Comparison of ENCODE assay signal across 27 mouse cellular contexts in genomic region chr6:71575359-71575758, GRCm38 (mm10). TPM values are rescaled to one million over a fixed set of nuclear protein-coding genes. Genes with fewer than 3 reads are reported as not detected.
DNase-seq lines count a peak whose midpoint lies in the region; ATAC-seq and TF ChIP-seq lines count a peak whose summit lies in the region.
"Had no signal": no experiment of that assay in that cellular context is flagged by ENCODE, and none has a peak within 500 bp of the region (broad histone marks: within the 10 kb centered on the region; RNA-seq: fewer than 3 reads in every experiment).

No protein-coding gene starts in this region.

- H3K27ac ChIP-seq in liver, embryonic 11.5 days (ENCODE audit: low read depth, low read length) = no peak overlapping the region
- peak overlapping the region; percentile 42 for H3K27ac ChIP-seq in liver, embryonic 14.5 days
- H3K27ac ChIP-seq in liver, embryonic 16.5 days (ENCODE audit: low read length) = 0 out of 2 replicates have a peak overlapping the region, but pooled peaks have one; percentile 31
- H3K27ac ChIP-seq in neural tube, embryonic 15.5 days (replicated peaks) = no peak overlapping the region
- H3K27ac ChIP-seq: embryonic facial prominence, embryonic 10.5 days; embryonic facial prominence, embryonic 12.5 days; forebrain, embryonic 10.5 days; forebrain, embryonic 12.5 days; forebrain, embryonic 15.5 days had no signal

- peak; percentile 30; the same call in 1 of the 2 replicates for TF ChIP-seq EP300 in liver, embryonic 14.5 days (IDR thresholded peaks at IDR 0.05; ENCODE audit: low read depth)

- DNase-seq in liver, embryonic 11.5 days (ENCODE audit: low spot score) = no peak
- no peak for DNase-seq in liver
- DNase-seq in liver, embryonic 14.5 days (ENCODE audit: low read depth in 3 of 3, low spot score in 3 of 3) = peak; percentile 12 to 16 (median 12)
- DNase-seq in spleen, postnatal 14 days (ENCODE audit: low spot score in 2 of 2) = no peak
- DNase-seq in right cerebral cortex, postnatal 25 days = no peak
- DNase-seq: adrenal gland, adult 8-10 months; adrenal gland, postnatal 14 days; adrenal gland, postnatal 36 days; B cell, adult 2 months; cerebellum, adult 11-12 months; cerebellum, adult 2 months; cerebellum, adult 9-10 months; cerebellum, postnatal 10 days; cerebellum, postnatal 25 days had no signal

- no peak overlapping the region for H3K4me3 ChIP-seq in liver, embryonic 11.5 days (ENCODE audit: low read depth, low read length)
- no peak overlapping the region for H3K4me3 ChIP-seq in liver, embryonic 14.5 days (ENCODE audit: insufficient read depth in 1 of 2, low read depth in 2 of 2, low read length in 2 of 2)
- no peak overlapping the region for H3K4me3 ChIP-seq in liver, embryonic 16.5 days (ENCODE audit: low read depth, low read length)
- no peak overlapping the region for H3K4me3 ChIP-seq in neural tube, embryonic 15.5 days (replicated peaks)
- H3K4me3 ChIP-seq: embryonic facial prominence, embryonic 10.5 days; embryonic facial prominence, embryonic 12.5 days; forebrain, embryonic 10.5 days; forebrain, embryonic 12.5 days; forebrain, embryonic 15.5 days had no signal

- no peak for TF ChIP-seq CTCF in liver, embryonic 14.5 days (IDR thresholded peaks at IDR 0.05; ENCODE audit: low read depth)

- no peaks in the 10 kb centered on the region for H3K9me3 ChIP-seq in liver, embryonic 11.5 days (ENCODE audit: control insufficient read depth, low read length)
- no peaks in the 10 kb centered on the region for H3K9me3 ChIP-seq in liver, embryonic 14.5 days (ENCODE audit: control insufficient read depth, low read length)
- no peaks in the 10 kb centered on the region for H3K9me3 ChIP-seq in liver, embryonic 16.5 days (replicated peaks; ENCODE audit: control insufficient read depth, low read length)
- no peaks in the 10 kb centered on the region for H3K9me3 ChIP-seq in neural tube, embryonic 15.5 days (replicated peaks)
- H3K9me3 ChIP-seq: embryonic facial prominence, embryonic 10.5 days; embryonic facial prominence, embryonic 12.5 days; forebrain, embryonic 10.5 days; forebrain, embryonic 12.5 days; forebrain, embryonic 15.5 days; G1E had no signal

- H3K36me3 ChIP-seq in liver, embryonic 11.5 days (ENCODE audit: control insufficient read depth, insufficient read depth, low read length) = peaks cover 3% of the 10 kb centered on the region; the same call in 1 of the 2 replicates
- H3K36me3 ChIP-seq in liver, embryonic 14.5 days (replicated peaks; ENCODE audit: control insufficient read depth, insufficient read depth, low read depth) = peaks cover 10% of the 10 kb centered on the region
- peaks cover 9% of the 10 kb centered on the region for H3K36me3 ChIP-seq in liver, embryonic 16.5 days (ENCODE audit: control insufficient read depth, insufficient read depth)
- H3K36me3 ChIP-seq in neural tube, embryonic 15.5 days = peaks cover 44% of the 10 kb centered on the region

- H3K4me1 ChIP-seq in liver, embryonic 11.5 days (replicated peaks; ENCODE audit: control insufficient read depth, insufficient read depth, low read length) = no peaks in the 10 kb centered on the region
- peaks cover 13% of the 10 kb centered on the region in 2 experiments for H3K4me1 ChIP-seq in liver, embryonic 14.5 days (replicated peaks; ENCODE audit: control insufficient read depth in 2 of 2, insufficient read depth in 2 of 2, low read length in 1 of 2)
- H3K4me1 ChIP-seq in liver, embryonic 16.5 days (ENCODE audit: control insufficient read depth, low read depth, low read length) = peaks cover 11% of the 10 kb centered on the region
- H3K4me1 ChIP-seq in neural tube, embryonic 15.5 days = no peaks in the 10 kb centered on the region
- H3K4me1 ChIP-seq: embryonic facial prominence, embryonic 10.5 days; embryonic facial prominence, embryonic 12.5 days; forebrain, embryonic 10.5 days; forebrain, embryonic 12.5 days; forebrain, embryonic 15.5 days had no signal

- no peak overlapping the region for H3K9ac ChIP-seq in liver, embryonic 11.5 days (ENCODE audit: low read depth, low read length)
- H3K9ac ChIP-seq in liver, embryonic 14.5 days (replicated peaks) = peak overlapping the region; percentile 18
- H3K9ac ChIP-seq in liver, embryonic 16.5 days (ENCODE audit: low read depth, low read length) = no peak overlapping the region
- no peak overlapping the region for H3K9ac ChIP-seq in neural tube, embryonic 15.5 days (replicated peaks)
- H3K9ac ChIP-seq: embryonic facial prominence, embryonic 12.5 days; forebrain, embryonic 12.5 days; forebrain, embryonic 15.5 days had no signal

- H3K4me2 ChIP-seq in liver, embryonic 11.5 days = no peak overlapping the region
- 0 out of 2 replicates have a peak overlapping the region, but pooled peaks have one; percentile 15 for H3K4me2 ChIP-seq in liver, embryonic 14.5 days (ENCODE audit: low read depth)
- H3K4me2 ChIP-seq in liver, embryonic 16.5 days (ENCODE audit: low read depth, low read length) = no peak overlapping the region
- no peak overlapping the region for H3K4me2 ChIP-seq in neural tube, embryonic 15.5 days
- H3K4me2 ChIP-seq: embryonic facial prominence, embryonic 12.5 days; forebrain, embryonic 12.5 days; forebrain, embryonic 15.5 days had no signal

- ATAC-seq in liver, embryonic 11.5 days (replicated peaks; ENCODE audit: low FRiP score) = peak; percentile 62
- peak; percentile 76 for ATAC-seq in erythroid progenitor cell, adult 5-6 weeks (replicated peaks; ENCODE audit: low FRiP score, poor library complexity, severe bottlenecking)
- ATAC-seq in liver, embryonic 14.5 days (ENCODE audit: insufficient read depth) = peak; percentile 74
- peak; percentile 63 for ATAC-seq in liver, embryonic 16.5 days (ENCODE audit: low read depth)
- ATAC-seq in neural tube, embryonic 15.5 days (ENCODE audit: low FRiP score) = no peak
- ATAC-seq: activated CD4-positive, CD25-positive, alpha-beta regulatory T cell, adult 4 months; CD4-positive, CD25-positive, alpha-beta regulatory T cell, adult 4 months; forebrain, embryonic 15.5 days; Patski had no signal

- 85% methylated on average over 1 of the region's 1 CpGs for WGBS in liver, embryonic 11.5 days
- WGBS in liver, embryonic 14.5 days (ENCODE audit: insufficient replicate concordance) = 59% methylated on average over 1 of the region's 1 CpGs
- WGBS in liver, embryonic 16.5 days (ENCODE audit: insufficient replicate concordance) = 54% methylated on average over 1 of the region's 1 CpGs
- WGBS in neural tube, embryonic 15.5 days = 98% methylated on average over 1 of the region's 1 CpGs

- no peaks in the 10 kb centered on the region for H3K27me3 ChIP-seq in liver, embryonic 11.5 days (replicated peaks; ENCODE audit: control insufficient read depth, insufficient read depth, low read length)
- no peaks in the 10 kb centered on the region for H3K27me3 ChIP-seq in liver, embryonic 14.5 days (ENCODE audit: control insufficient read depth, insufficient read depth, low read length)
- H3K27me3 ChIP-seq in liver, embryonic 16.5 days (ENCODE audit: control insufficient read depth, insufficient read depth, low read depth, low read length) = no peaks in the 10 kb centered on the region
- H3K27me3 ChIP-seq in neural tube, embryonic 15.5 days (replicated peaks) = no peaks in the 10 kb centered on the region
- H3K27me3 ChIP-seq: CH12.LX; embryonic facial prominence, embryonic 12.5 days; forebrain, embryonic 12.5 days; forebrain, embryonic 15.5 days; Patski had no signal

RNA-seq across cellular contexts. Expression of gene Chmp3, which starts 31.8 kb away (rescaled TPM):
- 48.2 and 54.3 TPM in 2 replicates for polyA plus RNA-seq in liver, embryonic 11.5 days (2014; fragmentation: Nextera tagmentation; extraction: Ambion mirVana)
- total RNA-seq in erythroid progenitor cell, adult 5-6 weeks (2015; ENCODE audit: low replicate concordance) = 57.4 and 62.0 TPM in 2 replicates
- total RNA-seq in erythroid progenitor cell, adult 5-6 weeks (2017; ENCODE audit: low replicate concordance) = 133 and 187 TPM in 2 replicates
- polyA plus RNA-seq in liver, embryonic 14.5 days (2012; rRNA removed) = 16.2 and 21.9 TPM in 2 replicates
- polyA plus RNA-seq in liver, embryonic 14.5 days (2014; fragmentation: Nextera tagmentation; extraction: Ambion mirVana) = 34.3 and 35.6 TPM in 2 replicates
- 30.4 and 31.2 TPM in 2 replicates for polyA plus RNA-seq in liver, embryonic 16.5 days (2015; fragmentation: Nextera tagmentation; extraction: Ambion mirVana)
- polyA plus RNA-seq in neural tube, embryonic 15.5 days (2015; fragmentation: Nextera tagmentation; extraction: Ambion mirVana) = 58.6 and 62.8 TPM in 2 replicates

RNA-seq across cellular contexts. Expression of gene Kdm3a, which starts 57.4 kb away (rescaled TPM):
- polyA plus RNA-seq in liver, embryonic 11.5 days (2014; fragmentation: Nextera tagmentation; extraction: Ambion mirVana) = 28.9 and 31.6 TPM in 2 replicates
- 40.2 and 46.9 TPM in 2 replicates for total RNA-seq in erythroid progenitor cell, adult 5-6 weeks (2015; ENCODE audit: low replicate concordance)
- total RNA-seq in erythroid progenitor cell, adult 5-6 weeks (2017; ENCODE audit: low replicate concordance) = 39.4 and 67.0 TPM in 2 replicates
- 8.8 and 11.8 TPM in 2 replicates for polyA plus RNA-seq in liver, embryonic 14.5 days (2012; rRNA removed)
- polyA plus RNA-seq in liver, embryonic 14.5 days (2014; fragmentation: Nextera tagmentation; extraction: Ambion mirVana) = 8.6 and 8.9 TPM in 2 replicates
- 16.5 and 18.4 TPM in 2 replicates for polyA plus RNA-seq in liver, embryonic 16.5 days (2015; fragmentation: Nextera tagmentation; extraction: Ambion mirVana)
- polyA plus RNA-seq in neural tube, embryonic 15.5 days (2015; fragmentation: Nextera tagmentation; extraction: Ambion mirVana) = 28.3 and 32.4 TPM in 2 replicates

Comparison
In these comparisons a context has a peak if more than half of its experiments do, and no peak if none do; other contexts are left out.
1. DNase-seq: peak in liver, embryonic 14.5 days (3 of 3); none in liver, embryonic 11.5 days (single experiment), liver (single experiment), spleen, postnatal 14 days (0 of 2) and right cerebral cortex, postnatal 25 days (single experiment).
2. H3K27ac ChIP-seq: peak in liver, embryonic 14.5 days (single experiment) and liver, embryonic 16.5 days (single experiment); none in liver, embryonic 11.5 days (single experiment) and neural tube, embryonic 15.5 days (single experiment).